Comparison of ENCODE assay signal across 10 mouse cellular contexts in genomic region chr11:56792691-56793090, GRCm38 (mm10).
"Had no signal": no experiment of that assay in that cellular context is flagged by ENCODE, and none has a peak within 500 bp of the region (broad histone marks: within the 10 kb centered on the region; RNA-seq: fewer than 3 reads in every experiment).

No protein-coding gene starts in this region.

- H3K27ac ChIP-seq: limb, embryonic 12.5 days; liver, embryonic 14.5 days; midbrain, embryonic 13.5 days; stomach, postnatal 0 days had no signal

- DNase-seq: kidney, adult 8-10 months; kidney, postnatal 25 days; lung, adult 18-20 months; lung, postnatal 36 days; thymus, adult 18-20 months; thymus, postnatal 14 days had no signal

- H3K4me3 ChIP-seq: limb, embryonic 12.5 days; midbrain, embryonic 13.5 days had no signal
